Mouse (Mus musculus) cerebellum, adult 2 months (tissue): ENCODE data around the gene Tshb.

Experiments used
- CTCF ChIP-seq: fragments of 200-500 bp; IDR thresholded peaks from 2 replicates; pipeline ENCODE4 v1.5.1; 2011; ENCODE audit warnings: low read depth, mild to moderate bottlenecking, control low read depth, low read length, moderate library complexity, borderline replicate concordance; ENCODE audit not compliant: insufficient read depth
- POLR2A ChIP-seq: fragments of 200-500 bp; IDR thresholded peaks from 2 replicates; pipeline ENCODE4 v1.6.1; 2011; ENCODE audit warnings: low read length, control low read depth, borderline replicate concordance; ENCODE audit not compliant: insufficient read depth

DNA sequence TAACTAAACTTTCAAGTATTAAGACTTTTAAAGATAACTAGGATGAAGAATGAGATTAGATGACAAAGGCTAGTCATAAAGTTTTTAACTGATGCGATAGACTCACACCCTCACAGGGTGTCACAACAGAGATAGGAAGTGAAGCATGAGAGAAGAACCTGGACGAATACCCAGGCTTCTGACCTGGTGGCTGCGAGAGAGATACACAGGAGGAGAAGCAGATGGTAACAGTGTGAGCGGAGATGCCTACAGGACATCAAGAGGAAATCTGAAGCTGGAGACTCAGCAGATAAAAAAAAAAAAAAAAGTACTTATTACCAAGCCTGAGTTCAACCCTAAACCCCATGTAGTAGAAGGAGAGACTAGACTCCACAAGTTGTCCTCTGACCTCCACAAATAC is 9.5 kb downstream of the Tshb start:
- TF ChIP-seq CTCF (no peak), POLR2A (no peak)
